ENCODE assay signal across 8 mouse cellular contexts in the genomic region with DNA sequence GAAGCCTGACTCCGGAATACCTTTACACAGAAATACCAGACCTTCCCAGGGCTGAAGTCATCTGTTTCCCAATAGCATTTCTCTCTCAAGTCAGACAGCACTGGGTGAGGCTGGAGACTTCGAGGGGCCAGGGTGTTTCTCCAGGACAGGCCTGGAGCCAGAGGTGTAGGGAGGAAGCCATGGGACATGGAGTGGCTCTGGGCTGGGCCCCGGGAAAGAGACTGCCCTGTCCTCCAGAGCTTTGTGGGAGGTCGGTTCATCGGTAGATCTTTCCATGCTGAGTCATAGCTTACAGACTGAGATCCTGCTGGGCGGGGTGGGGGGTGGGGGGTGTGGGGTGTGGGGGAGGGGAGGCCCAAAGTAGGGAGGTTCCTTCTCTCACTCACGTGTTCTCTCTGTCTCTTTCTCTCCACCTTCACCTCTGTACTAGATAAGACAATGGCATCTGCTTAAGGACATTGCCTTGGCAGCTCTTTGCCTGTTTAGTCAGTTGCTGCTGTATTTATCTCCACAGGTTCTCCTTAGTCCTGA. TPM values are rescaled to one million over a fixed set of nuclear protein-coding genes. Genes with fewer than 3 reads are reported as not detected.
DNase-seq lines count a peak whose midpoint lies in the region; ATAC-seq lines count a peak whose summit lies in the region.

No protein-coding gene starts in this region.

- H3K4me3 ChIP-seq in liver, embryonic 16.5 days (ENCODE audit: low read depth, low read length): no peak overlapping the region

- H3K27me3 ChIP-seq in liver, embryonic 16.5 days (ENCODE audit: control insufficient read depth, insufficient read depth, low read depth, low read length): no peaks in the 10 kb centered on the region

- H3K9ac ChIP-seq in liver, embryonic 16.5 days (ENCODE audit: low read depth, low read length): 0 out of 2 replicates have a peak overlapping the region, but pooled peaks have one; percentile 15

- H3K4me2 ChIP-seq in liver, embryonic 16.5 days (ENCODE audit: low read depth, low read length): no peak overlapping the region

- DNase-seq in urinary bladder, adult 18-20 months (ENCODE audit: low spot score in 2 of 2): peak; percentile 58 to 66
- DNase-seq in urinary bladder, postnatal 10 days (ENCODE audit: low spot score): no peak
- DNase-seq in heart, adult 9 months (ENCODE audit: low spot score in 2 of 2): peak; percentile 63 to 67
- DNase-seq in urinary bladder, postnatal 36 days (ENCODE audit: low spot score in 2 of 2): peak; percentile 67 to 69
- no peak for DNase-seq in right cerebral cortex, postnatal 10 days (ENCODE audit: low spot score in 2 of 2)
- DNase-seq in thymus, adult 18-20 months: no peak
- no peak for DNase-seq in right cerebral cortex, postnatal 4 days

- H3K9me3 ChIP-seq in liver, embryonic 16.5 days (replicated peaks; ENCODE audit: control insufficient read depth, low read length): no peaks in the 10 kb centered on the region

- 10% methylated on average over 7 of the region's 7 CpGs for WGBS in liver, embryonic 16.5 days (ENCODE audit: insufficient replicate concordance)

- H3K4me1 ChIP-seq in liver, embryonic 16.5 days (ENCODE audit: control insufficient read depth, low read depth, low read length): peaks cover 10% of the 10 kb centered on the region

- H3K27ac ChIP-seq in liver, embryonic 16.5 days (ENCODE audit: low read length): no peak overlapping the region

- H3K36me3 ChIP-seq in liver, embryonic 16.5 days (ENCODE audit: control insufficient read depth, insufficient read depth): no peaks in the 10 kb centered on the region

- peak; percentile 58 for ATAC-seq in liver, embryonic 16.5 days (ENCODE audit: low read depth)

RNA-seq across cellular contexts. Expression of a gene that starts 27.5 kb away (rescaled TPM):
- 8.4 and 9.5 TPM in 2 replicates for polyA plus RNA-seq in liver, embryonic 16.5 days (2015; fragmentation: Nextera tagmentation; extraction: Ambion mirVana)

RNA-seq across cellular contexts. Expression of a gene that starts 28.1 kb away (rescaled TPM):
- polyA plus RNA-seq in liver, embryonic 16.5 days (2015; fragmentation: Nextera tagmentation; extraction: Ambion mirVana): 2.0 and 2.7 TPM in 2 replicates

RNA-seq across cellular contexts. Expression of a gene that starts 56.4 kb away (rescaled TPM):
- polyA plus RNA-seq in liver, embryonic 16.5 days (2015; fragmentation: Nextera tagmentation; extraction: Ambion mirVana): 4.0 and 4.5 TPM in 2 replicates

Comparison
In these comparisons a context has a peak if more than half of its experiments do, and no peak if none do; other contexts are left out.
1. DNase-seq: peak in urinary bladder, adult 18-20 months (2 of 2), heart, adult 9 months (2 of 2) and urinary bladder, postnatal 36 days (2 of 2); none in urinary bladder, postnatal 10 days (single experiment), right cerebral cortex, postnatal 10 days (0 of 2), thymus, adult 18-20 months (0 of 2) and right cerebral cortex, postnatal 4 days (single experiment).